Mouse (Mus musculus) thymus, adult 2 months (tissue): ENCODE results near the gene Kndc1. TPM values are rescaled to one million over a fixed set of nuclear protein-coding genes. Genes with fewer than 3 reads are reported as not detected.

Source experiments
- DNase-seq: peaks from one replicate; pipeline ENCODE4 v3.0.0; 2021
- H3K27ac ChIP-seq: fragments of 200-500 bp; 2 replicates; pipeline ENCODE4 v1.5.1; 2012; ENCODE audit warnings: low read length, control low read depth; ENCODE audit not compliant: control insufficient read depth, insufficient read depth
- H3K27me3 ChIP-seq: fragments of 200-500 bp; 2 replicates; pipeline ENCODE4 v1.6.1; 2012; ENCODE audit warnings: mild to moderate bottlenecking, low read length, moderate library complexity, mixed read lengths; ENCODE audit not compliant: control insufficient read depth, insufficient read depth
- H3K36me3 ChIP-seq: fragments of 200-500 bp; 2 replicates; pipeline ENCODE4 v1.6.1; 2012; ENCODE audit warnings: mild to moderate bottlenecking, low read length, moderate library complexity; ENCODE audit not compliant: control insufficient read depth, insufficient read depth
- H3K4me1 ChIP-seq: fragments of 200-500 bp; replicated peaks from 2 replicates; pipeline ENCODE4 v1.6.1; 2012; ENCODE audit warnings: low read length; ENCODE audit not compliant: control insufficient read depth, insufficient read depth
- H3K4me3 ChIP-seq: fragments of 200-500 bp; 2 replicates; pipeline ENCODE4 v1.5.1; 2012; ENCODE audit warnings: mild to moderate bottlenecking, low read length, control low read depth, moderate library complexity; ENCODE audit not compliant: control insufficient read depth, insufficient read depth
- CTCF ChIP-seq: fragments of 200-500 bp; IDR thresholded peaks from 2 replicates; pipeline ENCODE4 v1.5.1; 2012; ENCODE audit warnings: mild to moderate bottlenecking, control low read depth, low read length, moderate library complexity, borderline replicate concordance; ENCODE audit not compliant: control insufficient read depth, poor library complexity, insufficient read depth; ENCODE audit errors: extremely low read depth
- POLR2A ChIP-seq: fragments of 200-500 bp; IDR thresholded peaks from 2 replicates; pipeline ENCODE4 v1.6.1; 2012; ENCODE audit warnings: mild to moderate bottlenecking, low read length, control low read depth, moderate library complexity; ENCODE audit not compliant: control insufficient read depth, poor library complexity, insufficient read depth; ENCODE audit errors: extremely low read depth
- WGBS: fragments of 180-500 bp; shearing (Covaris S2); methylation state at CpG from one replicate; pipeline ENCODE4 v1.1.7; 2018; 5-methylcytosine and 5-hydroxymethylcytosine counted together
- polyA plus RNA-seq: library from polyadenylated mRNA; depleted of rRNA; stranded (reverse); fragments of >200 nt; gene quantifications from 2 replicates; pipeline ENCODE4 v1.2.3, GENCODE M21; 2012

The Kndc1 gene
- polyA plus RNA-seq, 1 experiment, result 4.8 TPM

- TF ChIP-seq CTCF (no peak), POLR2A (no peak)
- Histone ChIP-seq H3K27me3 (no peaks in the 10 kb centered on the region; the same call in 1 of the 2 replicates), H3K36me3 (no peaks in the 10 kb centered on the region), H3K27ac (no peak overlapping the region), H3K4me3 (no peak overlapping the region), H3K4me1 (no peaks in the 10 kb centered on the region)
- 20% methylated on average over 29 of the region's 29 CpGs for WGBS
- no peak for DNase-seq
Observed at GRCm38 (mm10) chr7:139914141-139915047, 19.9 kb downstream of the Kndc1 start.

GRCm38 (mm10) chr7:139915646-139916257 is 21.3 kb downstream of the Kndc1 start:
- 19% methylated on average over 14 of the region's 14 CpGs for WGBS
- no peak for DNase-seq
- H3K27ac ChIP-seq, result no peak overlapping the region
- H3K27me3 ChIP-seq, result no peaks in the 10 kb centered on the region; the same call in 1 of the 2 replicates
- TF ChIP-seq POLR2A (no peak), CTCF (no peak)
- H3K4me1 ChIP-seq, result no peaks in the 10 kb centered on the region
- H3K4me3 ChIP-seq, result no peak overlapping the region
- H3K36me3 ChIP-seq, result no peaks in the 10 kb centered on the region

GRCm38 (mm10) chr7:139916345-139916744 is 21.8 kb downstream of the Kndc1 start:
- Histone ChIP-seq H3K4me1 (no peaks in the 10 kb centered on the region), H3K36me3 (no peaks in the 10 kb centered on the region), H3K4me3 (no peak overlapping the region), H3K27me3 (no peaks in the 10 kb centered on the region; the same call in 1 of the 2 replicates), H3K27ac (no peak overlapping the region)
- 0% methylated on average over 1 of the region's 1 CpGs for WGBS
- no peak for TF ChIP-seq POLR2A
- no peak for TF ChIP-seq CTCF
- no peak for DNase-seq

GRCm38 (mm10) chr7:139918262-139918661 is 23.8 kb downstream of the Kndc1 start:
- TF ChIP-seq CTCF, result no peak
- TF ChIP-seq POLR2A, result no peak
- Histone ChIP-seq H3K27me3 (no peaks in the 10 kb centered on the region; the same call in 1 of the 2 replicates), H3K36me3 (no peaks in the 10 kb centered on the region), H3K4me1 (no peaks in the 10 kb centered on the region), H3K4me3 (no peak overlapping the region), H3K27ac (no peak overlapping the region)
- WGBS, result 90% methylated on average over 4 of the region's 4 CpGs
- DNase-seq, result no peak

GRCm38 (mm10) chr7:139930732-139931131 is 36.2 kb downstream of the Kndc1 start:
- Histone ChIP-seq H3K27me3 (no peaks in the 10 kb centered on the region), H3K4me1 (no peaks in the 10 kb centered on the region), H3K36me3 (no peaks in the 10 kb centered on the region), H3K4me3 (no peak overlapping the region), H3K27ac (no peak overlapping the region)
- no peak for TF ChIP-seq POLR2A
- peak; percentile 62; the same call in 1 of the 2 replicates for TF ChIP-seq CTCF
- DNase-seq, result peak; percentile 55
- WGBS, result 29% methylated on average over 11 of the region's 11 CpGs

GRCm38 (mm10) chr7:139936705-139937104 is 42.2 kb downstream of the Kndc1 start:
- Histone ChIP-seq H3K4me1 (no peaks in the 10 kb centered on the region), H3K27me3 (no peaks in the 10 kb centered on the region), H3K27ac (no peak overlapping the region), H3K36me3 (no peaks in the 10 kb centered on the region), H3K4me3 (no peak overlapping the region)
- WGBS, result 83% methylated on average over 10 of the region's 10 CpGs
- DNase-seq, result no peak
- TF ChIP-seq CTCF (no peak), POLR2A (no peak)
